Mouse (Mus musculus): Measurements from ENCODE around the gene Rnf26.
"Not testable (repeated sequence)": the region's sequence is repeated elsewhere in the genome, so short reads cannot be mapped to it uniquely, and the experiment has no call there.

Gene Rnf26

DNA sequence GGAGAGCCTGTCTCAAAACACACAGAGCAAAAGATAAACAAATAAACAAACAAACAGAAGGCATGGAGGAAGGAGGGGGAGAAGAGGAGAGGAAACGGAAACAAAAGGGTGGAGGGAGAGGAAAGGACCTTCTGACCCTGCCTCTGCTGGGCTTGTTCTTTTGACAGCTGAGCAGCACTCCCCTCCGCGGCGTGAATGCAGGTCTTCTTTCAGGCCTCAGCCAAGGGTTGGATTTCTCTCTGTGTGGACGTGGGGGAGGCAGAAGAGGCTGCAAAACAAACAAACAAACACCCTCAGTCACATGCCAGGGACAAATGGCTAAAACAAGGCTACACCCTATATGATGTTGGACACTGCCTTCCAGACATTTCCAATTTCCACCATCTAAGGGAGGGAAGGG, 11.7 kb upstream of the Rnf26 start:
- no peak for DNase-seq

GRCm38 (mm10) chr9:44124317-44124716, 11.0 kb upstream of the Rnf26 start:
- no peak for DNase-seq

GRCm38 (mm10) chr9:44119948-44120465, 6.7 kb upstream of the Rnf26 start:
- DNase-seq: no peak

- peak; percentile 45 for DNase-seq
These were observed 5.7 kb upstream of the Rnf26 start for GRCm38 (mm10) chr9:44119011-44119410.

DNA sequence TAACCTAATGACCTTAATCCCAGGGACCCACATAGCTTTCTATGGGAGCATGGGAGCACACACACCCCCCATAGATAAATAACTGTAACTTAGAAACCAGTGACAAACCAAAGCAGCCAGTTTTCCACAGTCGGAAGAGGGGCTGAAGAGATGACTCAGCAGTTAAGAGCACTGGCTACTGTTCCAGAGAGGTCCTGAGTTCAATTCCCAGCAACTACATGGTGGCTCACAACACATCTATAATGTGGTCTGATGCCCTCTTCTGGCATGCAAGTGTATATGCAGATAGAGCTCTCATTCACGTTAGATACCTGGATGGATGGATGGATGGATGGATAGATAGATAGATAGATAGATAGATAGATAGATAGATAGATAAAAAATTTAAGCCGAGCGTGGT, 2.9 kb upstream of the Rnf26 start:
- DNase-seq: no peak

GRCm38 (mm10) chr9:44115599-44115998, 2.3 kb upstream of the Rnf26 start:
- DNase-seq: no peak

- DNase-seq: no peak
These were observed 1.1 kb upstream of the Rnf26 start for GRCm38 (mm10) chr9:44114453-44114852.

- not testable (repeated sequence) for DNase-seq
These were observed 1.4 kb downstream of the Rnf26 start for GRCm38 (mm10) chr9:44111909-44112308.

DNA sequence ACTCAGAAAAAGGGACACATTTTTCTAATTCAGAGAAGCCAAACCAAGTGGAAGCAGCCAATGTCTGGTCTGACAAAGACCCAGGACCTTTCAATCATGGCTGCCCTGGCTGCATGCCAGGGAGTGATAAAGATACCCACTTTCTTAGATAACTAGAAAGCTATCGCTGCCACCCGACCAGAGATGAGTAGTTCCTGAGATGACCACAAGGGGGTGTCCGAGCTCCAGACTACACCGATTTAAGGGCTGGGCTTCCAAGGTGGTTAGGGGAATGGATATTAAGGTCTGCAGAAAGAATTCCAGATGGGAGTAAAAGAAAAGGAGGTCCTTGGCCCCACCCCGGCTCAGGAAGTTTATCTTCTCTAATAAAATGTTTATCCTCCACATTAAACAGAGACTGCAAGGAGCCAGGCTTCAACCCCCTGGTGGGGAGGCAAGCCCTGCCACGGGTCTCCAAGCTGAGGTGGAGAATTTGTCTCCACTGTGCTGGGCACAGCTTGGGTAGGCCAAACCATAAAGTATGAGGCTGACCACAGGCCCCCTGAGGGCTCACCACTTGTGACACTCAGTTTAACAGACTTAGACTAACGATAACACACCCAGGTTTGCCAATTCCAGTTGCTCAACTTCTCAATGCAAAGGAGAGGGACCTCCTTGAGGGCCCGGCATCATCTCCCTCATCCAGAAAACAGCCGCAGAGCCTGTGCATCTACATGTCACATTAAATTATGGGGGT, 3.8 kb downstream of the Rnf26 start:
- DNase-seq: peak; percentile 77

DNA sequence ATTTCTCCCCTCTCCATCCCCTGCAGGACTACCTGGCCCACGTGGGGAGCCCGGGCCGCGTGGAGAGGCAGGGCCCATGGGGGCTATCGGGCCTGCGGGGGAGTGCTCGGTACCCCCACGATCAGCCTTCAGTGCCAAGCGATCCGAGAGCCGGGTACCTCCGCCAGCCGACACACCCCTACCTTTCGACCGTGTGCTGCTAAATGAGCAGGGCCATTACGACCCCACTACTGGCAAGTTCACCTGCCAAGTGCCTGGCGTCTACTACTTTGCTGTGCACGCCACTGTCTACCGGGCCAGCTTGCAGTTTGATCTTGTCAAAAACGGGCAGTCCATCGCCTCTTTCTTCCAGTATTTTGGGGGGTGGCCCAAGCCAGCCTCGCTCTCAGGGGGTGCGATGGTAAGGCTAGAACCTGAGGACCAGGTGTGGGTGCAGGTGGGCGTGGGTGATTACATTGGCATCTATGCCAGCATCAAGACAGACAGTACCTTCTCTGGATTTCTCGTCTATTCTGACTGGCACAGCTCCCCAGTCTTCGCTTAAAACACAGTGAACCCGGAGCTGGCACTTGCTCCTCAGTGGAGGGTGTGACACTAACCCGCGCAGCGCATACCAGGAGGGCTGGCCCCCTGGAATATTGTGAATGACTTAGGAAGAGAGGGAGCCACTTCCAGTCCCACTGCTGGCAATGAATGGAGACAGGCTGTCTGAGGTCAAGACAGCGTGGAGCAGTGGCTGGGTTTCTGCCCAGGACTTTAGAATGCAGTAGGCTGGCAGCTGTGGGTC, 4.9 kb downstream of the Rnf26 start:
- DNase-seq: no peak

GRCm38 (mm10) chr9:44107557-44108179, 5.6 kb downstream of the Rnf26 start:
- peak; percentile 67 for DNase-seq

- no peak for DNase-seq
These were observed 6.2 kb downstream of the Rnf26 start, which contains the start of gene C1qtnf5 for GRCm38 (mm10) chr9:44107110-44107509. TSS of gene C1qtnf5 (plus strand) at chr9:44107245.

DNA sequence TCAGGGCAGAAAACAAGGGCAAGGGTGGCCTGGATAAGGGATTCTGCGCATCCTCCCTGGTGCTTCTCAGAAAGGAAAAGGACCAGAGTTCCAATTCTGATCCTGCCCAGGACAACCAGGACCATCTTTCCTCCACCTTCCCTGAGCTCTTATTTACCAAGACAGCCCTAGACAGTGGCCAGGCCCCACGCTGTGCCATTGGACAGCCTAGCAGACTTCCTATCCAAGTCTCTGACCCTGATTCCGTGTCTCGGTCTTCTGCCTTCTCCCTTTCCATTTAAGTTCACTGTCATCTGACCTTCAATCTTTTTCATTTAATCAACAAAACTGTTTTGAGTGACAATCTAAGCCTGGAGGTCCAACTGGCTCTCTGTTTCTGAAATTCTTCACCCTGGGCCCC, 6.7 kb downstream of the Rnf26 start:
- no peak for DNase-seq

- DNase-seq: no peak
These were observed 7.1 kb downstream of the Rnf26 start for GRCm38 (mm10) chr9:44106182-44106581.

GRCm38 (mm10) chr9:44105781-44106180, 7.5 kb downstream of the Rnf26 start:
- no peak for DNase-seq

DNA sequence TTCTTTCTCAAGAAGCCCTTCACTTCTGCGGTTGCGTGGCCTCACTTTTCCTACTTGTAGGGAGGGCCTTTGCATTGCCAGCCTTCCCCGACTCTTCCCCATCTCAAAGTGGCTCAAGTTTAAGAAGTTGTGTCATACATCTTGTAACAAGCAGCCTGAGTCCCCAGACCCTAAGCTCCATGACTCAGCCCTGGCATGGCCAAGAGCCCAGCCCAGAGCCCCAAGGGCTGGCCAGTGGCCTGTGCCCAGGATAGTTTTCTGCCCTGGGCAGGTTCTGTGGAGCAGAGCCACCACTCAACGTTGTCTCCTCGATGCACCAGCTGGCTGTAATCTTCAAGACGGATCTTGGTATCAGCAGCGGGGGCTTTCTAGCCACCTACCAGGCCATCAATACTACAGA, 8.4 kb downstream of the Rnf26 start:
- DNase-seq: no peak

GRCm38 (mm10) chr9:44101490-44101889, 11.8 kb downstream of the Rnf26 start, which contains the start of gene Mfrp:
TSS of gene Mfrp (plus strand) at chr9:44101729.
- DNase-seq: peak; percentile 29

DNA sequence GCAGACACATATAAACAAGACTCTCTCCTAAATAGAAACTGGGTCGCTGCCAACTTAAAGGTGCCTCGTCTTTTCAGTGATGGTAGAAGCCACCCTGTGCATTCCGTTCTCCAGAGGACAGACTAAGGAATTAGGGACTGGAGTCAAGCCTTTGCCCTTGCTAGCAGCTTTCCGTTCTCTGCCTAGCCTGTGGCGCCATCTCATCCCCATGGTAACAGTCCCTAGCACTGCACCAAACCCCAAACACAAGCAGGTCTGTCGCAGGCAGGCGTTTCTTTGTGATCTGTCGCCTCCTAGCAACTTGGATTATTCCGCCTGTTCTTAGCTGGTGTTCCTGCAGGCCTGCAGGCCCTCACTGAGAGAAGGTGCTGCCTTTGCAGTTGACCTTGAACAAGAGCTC, 16.8 kb downstream of the Rnf26 start:
- no peak for DNase-seq

- no peak for DNase-seq
These were observed 17.5 kb downstream of the Rnf26 start for GRCm38 (mm10) chr9:44095781-44096180.

DNA sequence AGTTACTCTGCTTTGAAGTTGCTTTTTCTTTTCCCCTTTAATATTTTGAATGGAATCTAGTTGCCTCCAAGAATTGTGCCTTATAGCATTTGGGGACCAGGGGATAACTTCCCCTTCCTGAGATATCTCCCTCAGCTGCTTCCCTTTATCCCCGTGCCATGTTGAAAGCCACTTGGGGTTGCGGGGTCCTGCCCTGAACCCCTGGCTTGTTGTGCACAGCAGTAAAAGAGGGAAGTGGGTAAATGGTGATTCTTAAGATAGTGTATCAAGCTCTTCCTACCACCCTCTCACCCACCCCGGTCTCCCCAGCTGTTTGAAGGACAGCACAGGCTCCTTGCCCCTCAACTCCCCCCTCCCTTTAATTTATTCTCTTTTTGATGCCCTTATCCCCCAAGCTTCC, 18.6 kb downstream of the Rnf26 start:
- DNase-seq: no peak

DNA sequence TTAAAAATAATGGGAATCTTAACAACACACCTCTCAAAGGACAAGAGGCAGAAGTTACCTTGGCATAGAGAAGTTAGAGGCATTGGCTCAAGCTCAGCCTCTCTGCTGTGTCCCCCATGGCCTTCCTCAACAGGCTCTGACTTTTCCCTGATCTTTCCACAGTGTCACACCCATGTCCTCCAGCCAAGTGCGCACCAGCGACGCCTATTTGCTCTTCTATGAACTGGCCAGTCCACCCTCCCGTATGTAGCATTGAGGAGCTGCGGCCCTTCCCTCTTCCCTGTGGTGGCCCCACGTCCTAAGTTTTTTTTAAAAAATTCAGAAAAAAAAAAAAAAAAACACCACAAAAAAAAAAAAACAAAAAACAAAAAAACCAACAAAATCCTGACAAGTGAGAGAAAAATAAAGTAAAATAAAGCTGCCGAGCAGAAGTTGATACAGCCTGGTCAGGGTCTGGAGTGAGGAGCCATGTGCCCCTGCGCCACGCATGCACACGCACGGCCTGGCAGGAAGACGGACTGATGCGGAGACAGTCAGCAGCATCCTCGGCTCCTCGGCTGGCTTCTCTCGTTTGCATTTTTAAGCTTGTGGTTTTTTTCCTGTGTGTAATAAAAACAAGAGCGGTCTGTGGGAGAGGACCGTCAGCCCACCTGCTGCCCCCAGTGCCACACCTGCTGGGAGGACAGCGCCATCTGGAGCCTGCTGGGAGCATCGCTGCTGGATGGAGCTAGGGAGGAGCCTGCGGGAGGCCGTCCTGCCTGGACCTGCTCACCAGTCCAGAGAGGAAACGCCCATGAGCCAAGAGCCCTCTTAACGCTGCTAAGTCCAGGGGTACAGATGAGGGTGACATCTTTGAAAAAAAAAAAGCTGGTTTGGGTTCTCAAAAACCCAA, 19.5 kb downstream of the Rnf26 start:
- peak; percentile 84 for DNase-seq

DNA sequence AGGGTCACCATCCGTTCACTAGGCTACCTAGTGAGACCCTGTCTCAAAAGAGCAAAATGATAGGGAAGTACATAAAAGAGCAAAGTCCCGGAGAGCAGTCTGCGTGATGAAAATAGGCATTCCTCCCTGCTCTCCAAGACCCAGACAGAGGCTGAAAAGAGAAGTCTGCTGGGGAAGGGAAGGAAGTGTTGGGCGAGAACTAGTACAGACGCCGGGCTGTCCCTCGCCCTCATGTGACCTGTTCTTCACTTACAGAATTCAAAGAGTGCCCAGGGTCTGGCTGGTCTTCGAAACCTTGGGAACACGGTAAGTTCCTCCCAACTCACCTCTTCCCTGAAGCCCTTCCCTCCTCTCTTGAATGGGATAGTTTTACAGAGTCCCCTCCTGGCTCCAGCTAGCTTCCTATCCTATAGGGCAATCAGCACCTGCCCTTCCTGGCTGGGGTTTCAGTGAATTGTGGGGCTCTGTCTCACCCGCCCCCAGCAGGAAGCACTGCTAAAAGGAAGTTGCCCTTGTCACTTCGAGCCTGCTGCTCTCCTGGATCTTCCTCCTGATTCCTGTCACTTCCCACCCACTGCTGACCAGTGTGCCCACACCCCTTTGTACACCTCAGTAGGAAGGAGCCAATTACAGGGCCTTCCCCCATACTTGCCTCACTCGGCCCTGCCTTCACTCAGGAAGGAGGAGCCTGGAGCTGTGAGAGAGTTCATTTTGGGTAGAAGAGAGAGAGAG, 24.3 kb downstream of the Rnf26 start:
- DNase-seq: no peak
